Mouse (Mus musculus) megakaryocyte, embryonic 14.5 days (primary cell): ENCODE results near the gene Rpl6.

ENCODE experiments used
- FLI1 ChIP-seq: IDR thresholded peaks from 2 replicates; pipeline ENCODE4 v1.6.1; 2012; ENCODE audit warnings: low read length, inconsistent platforms, mixed read lengths
- GATA1 ChIP-seq: IDR thresholded peaks from 3 replicates; pipeline ENCODE4 v1.6.1; 2012; ENCODE audit warnings: mixed read lengths, low read length, inconsistent platforms, borderline replicate concordance

DNA sequence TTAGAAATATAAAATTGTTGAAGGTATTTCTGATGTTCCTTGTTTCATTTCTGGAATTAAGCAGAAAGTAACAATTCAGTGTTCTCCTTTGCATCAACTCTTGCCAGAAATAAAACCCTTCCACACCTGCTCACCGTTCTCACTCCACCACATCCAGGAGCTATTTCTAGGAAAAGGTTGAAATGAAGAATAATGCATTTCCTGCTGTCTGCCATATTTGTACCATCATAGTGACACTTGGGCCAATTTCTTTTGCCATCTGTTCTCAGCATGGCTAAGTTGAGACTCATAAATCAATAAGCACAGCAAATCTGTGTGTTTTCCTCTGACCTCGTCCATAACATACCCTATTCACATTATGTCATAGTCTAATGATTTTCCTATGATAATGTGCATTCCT is 33.9 kb downstream of the Rpl6 start:
- TF ChIP-seq GATA1, result no peak
- no peak for TF ChIP-seq FLI1
